Mouse (Mus musculus): ENCODE data around the gene Slf2. TPM values are rescaled to one million over a fixed set of nuclear protein-coding genes. Genes with fewer than 3 reads are reported as not detected.

Slf2 gene
- polyA plus RNA-seq, 1 experiment = 18.5 TPM

DNA sequence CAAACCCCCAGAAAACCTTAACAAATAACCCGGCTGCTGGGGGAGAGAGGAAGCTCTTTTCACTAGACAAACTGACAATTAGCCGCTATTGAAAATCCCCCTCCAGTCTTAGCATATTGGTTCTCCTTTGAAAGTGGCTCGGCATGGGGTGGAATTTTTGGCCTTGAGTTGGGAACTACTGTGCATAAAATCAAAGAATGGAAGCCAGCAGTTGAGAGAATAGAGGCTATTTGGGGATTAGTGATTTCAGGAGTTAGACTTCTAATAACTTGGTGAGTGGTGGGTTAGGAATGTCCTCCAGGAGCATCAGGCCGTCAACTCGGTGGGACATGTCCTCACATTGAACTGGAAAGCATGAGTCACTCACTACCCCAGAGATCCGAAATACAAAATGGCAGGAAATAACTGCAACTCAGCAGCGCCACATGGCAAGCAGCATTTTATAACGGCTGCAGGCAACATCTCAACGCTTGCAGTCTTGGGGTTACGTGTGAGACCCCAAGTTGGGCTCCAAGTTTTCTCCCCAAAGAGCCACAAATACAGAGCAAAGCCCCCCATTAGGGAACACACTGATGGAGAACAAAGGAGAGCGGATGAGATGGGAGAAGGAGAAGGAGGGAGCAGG, 22.0 kb upstream of the Slf2 start:
- no peak for DNase-seq (ENCODE audit: low spot score)

DNA sequence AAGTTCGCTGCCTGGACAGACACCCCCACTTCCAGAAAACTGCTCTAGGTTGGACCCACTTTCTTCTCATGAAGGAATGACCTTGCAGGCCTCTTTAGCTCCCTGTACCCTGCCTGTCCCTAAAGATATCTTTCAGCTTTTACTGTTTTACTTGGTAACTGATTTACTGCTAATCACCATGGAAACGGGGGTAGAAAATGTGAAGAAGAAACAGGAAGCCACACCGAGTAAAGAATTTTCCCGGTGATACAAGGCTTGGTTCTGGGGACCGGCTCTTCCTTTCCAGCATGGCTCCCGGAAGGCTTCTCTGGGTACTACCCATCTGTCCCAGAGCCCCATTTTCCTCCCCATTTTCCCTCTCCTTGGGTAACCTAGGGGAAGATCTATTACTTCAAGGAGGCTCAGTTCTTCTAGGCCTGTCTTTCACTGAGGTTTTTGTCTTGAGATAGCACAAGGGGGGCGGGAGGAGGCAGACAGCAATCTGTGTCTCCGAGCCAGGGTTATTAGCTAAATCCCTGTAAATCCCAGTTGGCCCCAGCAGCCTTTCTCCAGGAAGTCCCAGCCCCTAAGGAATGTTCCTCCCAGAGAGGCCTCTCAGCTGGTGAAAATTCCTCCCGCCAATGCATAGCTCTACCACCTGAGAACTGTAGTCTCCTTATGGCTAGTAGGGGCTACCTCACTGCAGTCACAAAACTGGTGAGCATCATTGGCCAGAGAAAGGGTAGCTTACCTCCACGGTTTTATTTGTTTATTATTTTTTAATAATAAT, 16.3 kb upstream of the Slf2 start:
- no peak for DNase-seq (ENCODE audit: low spot score)

DNA sequence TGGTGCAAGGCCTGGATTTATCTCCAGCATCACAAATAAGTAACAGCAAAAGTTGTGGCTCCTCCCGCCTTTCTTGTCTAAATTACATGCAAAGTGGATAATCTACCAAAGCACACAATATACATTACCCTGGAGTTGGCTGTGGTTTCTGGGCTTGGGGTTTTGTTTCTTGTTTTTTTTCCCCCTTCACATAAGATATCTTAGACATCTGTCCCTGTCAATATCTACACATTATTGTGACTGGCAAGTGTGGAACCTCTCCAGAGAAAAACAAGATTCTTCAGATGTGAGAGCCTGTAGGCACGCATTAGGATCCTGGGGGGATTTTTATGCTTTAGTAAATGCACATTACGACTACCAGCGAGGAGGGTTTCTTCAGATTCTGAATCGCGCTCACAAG, 12.8 kb upstream of the Slf2 start:
- no peak for DNase-seq (ENCODE audit: low spot score)

DNA sequence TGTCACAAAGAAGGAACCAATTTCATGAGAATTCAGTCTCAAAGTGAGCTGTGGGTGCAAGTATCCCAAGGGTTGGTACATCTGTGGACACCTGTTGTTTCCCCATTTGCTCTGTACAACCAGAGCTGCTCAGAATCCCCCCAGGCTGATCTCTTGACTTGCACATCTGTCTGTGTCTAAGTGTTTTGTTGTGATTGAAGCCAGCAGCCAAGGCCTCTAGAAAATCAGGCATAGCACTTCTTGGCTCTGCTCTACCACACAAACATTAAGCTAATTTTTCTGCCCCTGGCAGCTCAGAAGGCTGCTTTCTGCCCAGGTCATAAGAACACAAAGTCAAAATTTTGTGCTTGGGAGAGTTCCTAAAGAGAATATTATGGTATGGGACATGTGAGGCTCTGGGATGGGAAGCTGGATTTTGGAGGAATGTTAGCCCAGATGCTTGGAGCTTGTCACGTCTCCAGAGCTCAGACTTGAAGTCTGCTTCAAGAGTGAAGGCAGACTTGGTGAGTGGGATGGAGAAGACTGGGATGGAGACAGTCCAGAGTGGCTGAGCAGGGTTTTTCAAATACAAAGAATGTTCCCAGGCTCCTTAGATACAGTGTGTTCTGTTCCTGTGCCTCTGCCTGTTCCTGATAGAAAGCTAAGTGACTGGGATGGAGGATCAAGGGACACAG, 9.3 kb upstream of the Slf2 start:
- DNase-seq (ENCODE audit: low spot score) = no peak

DNA sequence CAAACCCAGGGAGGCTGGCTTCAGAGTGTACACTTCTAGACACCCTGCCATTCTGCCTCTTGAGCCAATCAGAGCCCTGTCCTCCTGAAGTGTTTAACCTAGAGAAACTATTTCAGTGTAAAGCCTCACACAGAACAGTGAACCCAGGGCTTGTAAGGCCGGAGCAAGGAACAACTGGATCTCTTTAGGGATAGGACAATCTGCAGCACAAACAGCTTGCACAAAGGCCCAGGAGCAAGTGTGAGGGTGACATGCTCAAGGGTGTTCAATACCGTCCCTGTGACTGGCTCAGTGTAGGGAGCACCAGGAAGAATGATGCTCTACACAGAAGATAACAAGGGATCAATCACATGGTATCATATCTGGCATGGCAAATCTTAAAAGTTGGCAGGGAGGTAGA, 8.4 kb upstream of the Slf2 start:
- no peak for DNase-seq (ENCODE audit: low spot score)

DNA sequence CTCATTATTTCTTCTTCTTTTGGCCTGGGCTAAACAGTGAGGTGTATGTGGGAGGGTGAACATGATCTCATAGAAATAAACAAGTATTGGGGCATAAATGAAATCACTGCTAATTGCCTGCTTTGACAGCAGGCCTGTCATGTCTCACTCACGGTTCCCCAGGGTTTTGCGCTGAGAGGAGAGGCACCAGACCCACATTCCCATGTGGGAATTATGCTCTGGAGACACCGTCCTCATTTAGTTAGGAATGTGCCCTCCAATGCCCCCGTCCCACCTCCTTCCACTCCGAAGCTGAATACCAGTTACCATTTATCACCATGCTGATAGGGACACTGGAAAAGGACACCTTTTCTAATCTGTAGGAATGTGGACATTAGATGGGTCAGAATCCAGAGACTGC, 6.3 kb upstream of the Slf2 start:
- DNase-seq (ENCODE audit: low spot score) = no peak

DNA sequence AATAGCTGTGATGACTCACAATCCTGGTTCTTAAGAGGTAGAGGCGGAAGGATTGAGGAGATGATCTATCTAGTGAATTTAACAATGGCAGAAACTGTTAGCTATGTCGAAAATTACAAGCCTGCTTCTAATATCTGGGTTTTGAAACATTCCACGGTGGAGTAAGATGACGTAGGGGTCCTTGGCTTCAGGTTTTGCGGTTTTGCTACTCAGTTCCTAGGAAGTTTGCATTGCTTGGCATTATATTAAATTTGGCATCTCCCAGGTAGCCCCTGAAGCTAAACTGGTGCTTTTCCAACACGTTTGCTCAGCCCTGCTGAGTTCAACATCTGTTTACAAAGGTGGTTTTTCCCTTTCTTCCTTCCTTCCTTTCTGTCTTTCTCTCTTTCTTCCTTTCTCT, 4.2 kb upstream of the Slf2 start:
- no peak for DNase-seq (ENCODE audit: low spot score)

DNA sequence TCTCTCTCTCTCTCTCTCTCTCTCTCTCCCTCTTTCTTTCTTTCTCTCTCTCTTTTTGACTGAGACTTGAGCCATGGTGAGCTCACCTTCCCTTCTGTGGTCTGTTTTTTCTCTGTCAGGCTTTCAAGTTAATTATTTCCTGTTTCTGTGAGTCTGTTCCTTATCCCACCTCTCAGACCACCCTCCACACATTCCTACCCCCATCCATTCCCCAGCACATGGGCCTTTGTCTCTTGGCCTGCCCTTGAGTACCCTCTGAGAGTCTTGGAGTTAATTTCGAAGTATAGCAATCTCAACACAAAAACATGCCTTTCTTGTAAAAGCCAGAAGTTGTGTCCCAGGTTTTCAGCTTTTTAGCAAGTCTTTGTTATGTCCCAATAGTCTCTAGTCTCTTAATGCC, 3.7 kb upstream of the Slf2 start:
- DNase-seq (ENCODE audit: low spot score) = no peak

DNA sequence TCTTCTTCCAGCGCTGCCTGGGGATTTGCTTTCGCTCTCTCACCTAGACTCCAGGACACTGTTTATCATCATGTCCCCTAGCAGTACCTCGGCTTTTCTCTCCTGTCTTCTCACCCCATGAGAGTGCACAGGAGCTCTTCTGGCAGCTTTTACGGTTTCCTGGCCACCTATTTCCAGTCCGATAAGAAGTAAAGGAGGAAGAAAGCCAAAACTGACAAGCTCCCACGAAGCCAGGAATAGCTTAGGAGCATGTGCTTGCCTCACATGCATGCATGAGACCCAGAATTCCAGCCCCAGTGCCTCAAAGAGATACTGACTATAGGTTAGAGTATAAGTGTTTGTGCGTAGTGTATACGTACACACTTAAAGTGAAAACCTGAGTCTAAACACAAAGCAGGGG, 2.8 kb upstream of the Slf2 start:
- no peak for DNase-seq (ENCODE audit: low spot score)

DNA sequence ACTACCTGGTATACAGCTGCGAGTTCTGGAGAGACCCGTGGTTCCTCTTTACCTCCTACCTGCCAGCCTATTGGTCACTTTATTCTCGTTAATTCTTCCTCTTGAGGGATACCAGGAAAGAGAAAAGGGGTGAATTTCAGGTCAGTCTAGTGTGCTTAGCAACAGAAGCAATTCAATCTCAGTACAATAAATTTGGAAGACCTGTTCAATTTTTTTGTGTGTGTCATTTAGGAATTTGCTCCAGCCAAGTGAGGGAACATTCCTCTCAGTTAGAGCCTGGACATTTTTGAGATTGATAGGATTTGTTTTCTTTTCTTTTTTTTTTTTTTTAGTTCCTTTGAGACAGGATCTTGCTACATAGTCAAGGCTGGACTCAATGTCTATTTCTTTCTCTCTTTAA, 1.7 kb upstream of the Slf2 start:
- no peak for DNase-seq (ENCODE audit: low spot score)

DNA sequence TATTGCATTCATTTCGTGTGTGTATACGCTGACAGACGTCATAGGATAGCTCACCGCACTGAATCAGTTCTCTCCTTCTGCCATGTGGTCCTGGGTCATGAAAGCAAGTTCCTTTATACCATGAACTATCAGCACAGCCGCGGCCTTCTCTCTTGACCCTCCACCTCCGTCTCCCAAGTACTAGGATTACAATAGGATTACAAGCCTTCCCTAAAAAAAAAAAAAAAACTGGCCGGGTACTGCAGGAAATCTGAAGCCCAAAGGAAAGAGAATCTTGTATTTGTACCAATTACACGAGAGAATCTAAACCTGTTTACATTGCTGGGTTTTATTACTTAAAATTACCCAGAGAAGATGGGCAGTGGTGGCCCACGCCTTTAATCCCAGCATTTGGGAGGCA, 1.3 kb upstream of the Slf2 start:
- no peak for DNase-seq (ENCODE audit: low spot score)

DNA sequence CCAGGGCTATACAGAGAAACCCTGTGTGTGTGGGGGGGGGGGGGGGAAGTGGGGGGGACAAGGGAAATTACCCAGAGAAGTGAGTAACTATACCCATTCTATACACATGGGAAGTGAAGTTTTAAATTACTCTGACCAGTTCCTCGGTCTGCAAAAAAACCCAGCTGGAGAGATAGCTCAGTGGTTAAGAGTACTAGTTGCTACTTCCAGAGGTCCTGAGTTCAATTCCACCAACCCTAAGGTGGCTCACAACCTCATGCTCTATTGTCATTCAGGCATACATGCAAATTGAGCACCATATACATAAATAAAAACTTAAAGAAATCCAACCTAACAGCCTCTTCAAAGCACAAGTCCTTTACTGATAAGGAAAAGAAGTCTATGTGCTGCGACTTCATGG, 829 bp upstream of the Slf2 start:
- no peak for DNase-seq (ENCODE audit: low spot score)

DNA sequence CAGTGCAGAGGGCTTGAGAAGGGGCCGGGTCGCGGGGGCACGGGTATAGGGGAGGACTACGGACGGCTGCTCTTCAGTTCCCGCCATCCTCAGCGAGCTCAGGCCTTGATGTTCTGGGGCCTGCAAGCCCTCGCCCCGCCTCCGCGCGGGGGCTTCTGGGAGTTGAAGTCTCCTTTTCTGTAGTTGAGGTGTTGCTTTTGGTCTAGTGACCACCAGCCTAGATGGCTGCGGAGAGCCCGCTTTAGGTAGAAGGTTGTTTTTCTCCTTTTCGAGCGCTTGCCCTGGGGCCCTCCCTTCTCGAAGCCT, 456 bp downstream of the Slf2 start:
- peak; percentile 67 for DNase-seq (ENCODE audit: low spot score)

DNA sequence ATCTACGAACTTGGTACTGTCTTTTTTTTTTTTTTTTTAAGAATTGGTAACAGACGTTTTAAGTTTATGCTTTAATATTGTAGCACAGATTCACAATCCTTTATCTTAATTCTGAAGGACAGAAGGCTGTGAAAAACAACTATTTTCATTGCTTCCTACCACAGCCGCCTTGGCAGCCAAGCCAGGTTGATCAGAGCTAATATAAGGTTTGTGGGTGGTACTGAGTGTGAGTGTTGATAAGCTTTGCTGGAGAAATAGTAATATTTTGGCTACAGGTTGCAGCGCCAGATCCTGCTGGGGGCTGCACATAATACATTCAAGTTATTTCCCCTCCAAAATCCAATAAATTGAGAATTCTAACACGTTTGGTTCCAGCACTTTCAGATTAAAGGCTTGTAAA, 1.1 kb downstream of the Slf2 start:
- DNase-seq (ENCODE audit: low spot score) = no peak

DNA sequence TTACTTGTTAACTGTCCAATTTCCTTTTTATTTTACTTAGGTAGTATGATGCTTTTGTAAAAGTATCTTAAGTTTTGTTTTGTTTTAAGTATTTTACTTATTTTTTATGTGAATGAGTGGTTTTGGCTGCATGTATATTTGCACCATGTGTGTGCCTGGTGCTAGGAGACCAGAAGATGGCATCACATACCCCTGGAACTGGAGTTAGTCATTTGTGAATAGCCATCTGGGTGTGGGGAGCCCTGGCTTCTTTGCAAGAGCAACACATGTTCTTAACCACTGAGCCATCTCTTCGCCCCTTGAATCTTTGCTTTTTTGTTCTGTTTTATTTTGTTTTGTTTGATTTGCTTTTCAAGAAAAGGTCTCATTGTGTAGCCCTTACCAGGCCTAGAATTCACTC, 2.2 kb downstream of the Slf2 start:
- DNase-seq (ENCODE audit: low spot score) = no peak

DNA sequence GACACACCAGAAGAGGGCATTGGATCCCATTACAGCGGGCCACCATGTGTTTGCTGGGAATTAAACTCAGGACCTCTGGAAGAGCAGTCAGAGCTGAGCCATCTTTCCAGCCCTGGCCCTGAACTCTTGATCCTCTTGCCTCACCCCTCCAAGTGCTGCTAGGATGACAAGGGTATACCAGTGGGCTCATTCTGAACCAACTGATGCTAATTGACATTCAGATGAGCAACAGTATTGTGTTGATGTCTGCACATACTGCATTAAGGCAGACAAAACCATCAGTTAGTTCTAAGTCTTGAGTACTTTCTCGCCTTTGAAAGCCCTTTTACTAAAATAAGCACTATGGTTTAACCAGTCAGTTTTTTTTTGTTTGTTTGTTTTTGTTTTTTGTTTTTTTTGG, 28.7 kb downstream of the Slf2 start:
- no peak for DNase-seq (ENCODE audit: low spot score)

DNA sequence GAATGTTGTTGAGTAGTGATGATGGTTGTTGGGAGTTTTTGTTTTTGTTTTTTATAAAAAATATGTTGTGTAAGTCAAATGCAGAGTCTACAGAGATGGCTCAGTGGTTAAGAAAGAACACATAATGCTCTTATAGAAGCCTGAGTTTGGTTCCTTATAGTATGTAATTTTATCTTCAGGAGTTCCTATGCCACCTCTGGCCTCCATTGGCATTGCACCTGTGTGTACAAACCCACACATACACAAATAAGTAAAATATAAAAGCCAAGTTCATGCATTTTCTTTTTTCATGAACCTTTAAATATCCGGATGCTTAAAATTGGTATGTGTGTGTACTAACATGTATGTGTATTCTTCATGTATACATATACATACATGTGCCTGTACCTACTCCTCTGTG, 35.0 kb downstream of the Slf2 start:
- DNase-seq (ENCODE audit: low spot score) = no peak

DNA sequence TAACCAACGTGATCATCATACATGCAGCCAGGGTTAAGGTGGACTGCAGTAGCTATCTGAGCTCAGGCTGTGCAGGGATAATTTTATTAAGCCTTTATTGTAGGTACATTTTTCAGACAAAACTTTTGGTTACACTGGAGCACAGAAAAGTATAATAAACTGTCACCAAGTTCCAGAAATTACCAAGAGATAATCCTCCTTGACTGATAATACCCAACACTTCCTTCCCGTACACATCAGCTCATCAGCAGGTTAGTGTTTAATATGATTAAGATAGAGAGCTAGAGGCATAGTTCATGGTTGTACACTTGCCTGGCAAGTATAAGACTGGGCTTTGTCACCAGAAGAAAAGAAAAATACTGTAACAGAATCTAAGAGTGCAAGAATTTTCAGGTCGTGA, 37.4 kb downstream of the Slf2 start:
- DNase-seq (ENCODE audit: low spot score) = no peak

DNA sequence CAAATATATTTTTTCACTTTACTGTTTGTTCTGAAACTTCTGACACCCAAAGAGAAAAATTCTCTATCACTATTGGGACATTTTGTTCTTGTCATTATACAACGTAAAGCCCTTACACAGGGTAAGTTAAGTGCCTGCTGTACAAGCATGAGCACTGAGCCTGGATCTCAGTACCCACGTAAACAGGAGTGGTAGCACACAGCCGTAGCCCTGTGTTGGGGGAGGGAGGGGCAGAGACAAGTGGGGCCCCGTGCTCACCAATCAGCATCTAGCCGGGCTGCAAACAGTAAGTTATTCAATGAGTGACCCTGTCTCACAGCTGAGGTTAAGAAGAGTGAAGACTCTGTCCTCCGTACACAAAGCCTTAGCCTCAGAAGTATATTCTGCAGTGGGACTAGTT, 45.7 kb downstream of the Slf2 start:
- DNase-seq (ENCODE audit: low spot score) = no peak

DNA sequence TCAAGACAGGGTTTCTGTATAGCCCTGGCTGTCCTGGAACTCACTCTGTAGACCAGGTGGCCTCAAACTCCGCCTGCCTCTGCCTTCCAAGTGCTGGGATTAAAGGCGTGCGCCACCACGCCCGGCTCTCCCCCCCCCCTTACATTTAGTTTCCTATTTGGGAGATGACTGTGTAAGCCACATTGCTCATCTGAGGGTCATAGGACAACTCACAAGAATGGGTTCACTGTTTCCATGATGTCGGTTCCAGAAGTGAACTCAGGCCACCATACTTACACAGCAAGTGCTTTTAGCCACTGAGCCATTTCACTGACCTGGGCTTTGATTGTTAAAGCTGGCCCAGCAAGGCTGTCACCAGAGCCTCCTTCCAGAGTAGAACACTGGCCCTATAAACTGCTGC, 46.2 kb downstream of the Slf2 start:
- no peak for DNase-seq (ENCODE audit: low spot score)

DNA sequence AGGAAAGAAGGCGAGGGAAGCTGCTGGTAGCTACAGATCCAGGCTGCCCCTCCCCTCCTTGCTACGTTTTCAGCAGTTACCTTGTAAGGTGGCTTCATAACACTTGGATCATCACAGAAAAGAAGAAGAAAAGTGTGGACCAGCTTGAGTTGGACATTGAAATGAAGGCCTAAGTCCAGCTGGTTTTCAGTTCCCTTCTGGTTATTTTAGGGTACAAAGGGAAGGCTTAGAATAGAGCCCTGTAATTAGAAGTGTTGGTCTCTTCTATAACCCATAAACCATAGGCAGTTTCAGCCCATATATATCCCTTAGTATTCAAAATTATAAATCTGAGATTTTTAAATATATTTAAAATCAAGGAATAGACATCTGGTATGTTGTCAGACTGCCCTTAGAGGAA, 49.8 kb downstream of the Slf2 start:
- DNase-seq (ENCODE audit: low spot score) = no peak

DNA sequence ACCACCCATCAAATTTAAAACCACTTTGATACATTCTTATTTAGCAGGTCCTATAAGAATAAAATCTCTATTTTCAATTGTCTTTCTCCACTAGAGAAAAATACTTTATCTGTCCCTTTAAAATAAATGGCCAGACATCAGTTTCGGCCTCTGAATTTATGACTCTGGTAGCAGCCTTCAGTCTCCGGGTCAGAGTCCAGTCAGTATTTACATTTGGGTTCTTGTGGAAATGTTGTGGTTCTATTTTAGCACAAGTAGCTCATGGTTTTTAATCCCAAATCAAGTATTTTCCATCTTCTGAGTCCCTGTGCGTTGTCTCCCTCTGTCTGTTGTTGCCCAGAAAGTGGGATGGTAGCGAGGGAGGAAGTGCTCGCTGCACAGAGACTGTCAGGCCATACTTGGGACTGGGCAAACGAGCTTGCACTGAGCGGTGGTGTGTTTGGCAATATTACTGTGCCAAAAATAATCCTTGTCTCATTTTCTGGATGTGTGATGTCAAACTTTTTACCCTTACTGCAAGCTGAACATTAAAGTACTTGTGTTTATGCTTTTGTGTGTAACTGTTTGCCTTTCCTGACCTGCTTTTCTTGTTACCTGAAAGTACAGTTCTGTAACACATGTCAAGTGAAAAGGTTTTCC, 51.6 kb downstream of the Slf2 start:
- DNase-seq (ENCODE audit: low spot score) = no peak

DNA sequence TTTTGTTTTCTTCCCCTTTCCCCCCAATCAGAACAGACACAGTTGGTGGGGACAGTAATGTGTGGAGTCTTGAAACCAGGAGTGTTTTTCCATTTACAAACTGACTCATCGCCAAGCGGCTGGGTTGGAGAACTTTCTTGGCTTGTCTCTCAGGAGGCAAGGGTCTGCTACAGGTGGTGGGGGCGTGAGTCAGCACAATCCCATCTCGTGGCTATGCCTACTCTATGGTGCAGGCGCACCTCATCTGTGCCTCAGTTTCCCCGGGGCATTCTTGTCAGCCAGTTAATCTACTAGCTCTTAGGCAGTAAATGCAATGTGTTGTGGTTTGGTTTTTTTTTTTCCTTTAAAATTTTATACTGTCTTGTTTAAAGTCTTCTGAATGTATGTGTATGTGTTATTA, 52.4 kb downstream of the Slf2 start:
- DNase-seq (ENCODE audit: low spot score) = no peak
